Mouse (Mus musculus) megakaryocyte, adult 5-6 weeks (primary cell): ENCODE data around the gene Serpinb9. TPM values are rescaled to one million over a fixed set of nuclear protein-coding genes. Genes with fewer than 3 reads are reported as not detected.
"Not testable (repeated sequence)": the region's sequence is repeated elsewhere in the genome, so short reads cannot be mapped to it uniquely, and the experiment has no call there.

Experiments
- ATAC-seq: 2 replicates; pipeline ENCODE4 v1.8.0; 2016; ENCODE audit warnings: mild to moderate bottlenecking, inconsistent platforms; ENCODE audit not compliant: poor library complexity, severe bottlenecking
- total RNA-seq, 2 experiments: library from RNA; stranded (forward) in 1 of 2; stranded (reverse) in 1 of 2; fragments of 153-499, 151-499 nt in 1 of 2; fragments of 221-1000, 200-1000 nt in 1 of 2; gene quantifications; 2 replicates each; pipeline versions ENCODE4 v1.2.3 to v1.2.4; 2015 to 2017

The Serpinb9 gene
- 2.7 and 4.2 TPM in 2 replicates for total RNA-seq (2015)
- 1.9 TPM in 2 replicates for total RNA-seq (2017)

- no peak for ATAC-seq
Observed at GRCm38 (mm10) chr13:33002950-33003349, at the start of gene Serpinb9. Gene Serpinb9 (plus strand): TSS chr13:33003250.

GRCm38 (mm10) chr13:32956537-32956936 lies 46.5 kb upstream of the Serpinb9 start:
- ATAC-seq: no peak

GRCm38 (mm10) chr13:32957917-32958316 lies 45.1 kb upstream of the Serpinb9 start:
- no peak for ATAC-seq

GRCm38 (mm10) chr13:32958521-32958920 lies 44.5 kb upstream of the Serpinb9 start:
- ATAC-seq: not testable (repeated sequence)

GRCm38 (mm10) chr13:32963990-32964753 lies 38.9 kb upstream of the Serpinb9 start:
- ATAC-seq: no peak

- ATAC-seq: peak; percentile 36
Observed at GRCm38 (mm10) chr13:32964989-32965811, 37.9 kb upstream of the Serpinb9 start, which contains the start of gene Serpinb6b. Gene Serpinb6b (plus strand): TSS chr13:32965209.

GRCm38 (mm10) chr13:32966116-32966515 lies 36.9 kb upstream of the Serpinb9 start:
- peak; percentile 37 for ATAC-seq

GRCm38 (mm10) chr13:32967233-32967632 lies 35.8 kb upstream of the Serpinb9 start:
- ATAC-seq: no peak

- peak; percentile 31; the same call in 1 of the 2 replicates for ATAC-seq
Observed at GRCm38 (mm10) chr13:32968353-32968984, 34.6 kb upstream of the Serpinb9 start.

GRCm38 (mm10) chr13:32968996-32969640 lies 33.9 kb upstream of the Serpinb9 start:
- ATAC-seq: no peak

- no peak for ATAC-seq
Observed at GRCm38 (mm10) chr13:32969641-32970040, 33.4 kb upstream of the Serpinb9 start.

GRCm38 (mm10) chr13:32970776-32971175 lies 32.3 kb upstream of the Serpinb9 start:
- ATAC-seq: no peak

- ATAC-seq: no peak
Observed at GRCm38 (mm10) chr13:32974268-32974667, 28.8 kb upstream of the Serpinb9 start.

- ATAC-seq: no peak
Observed at GRCm38 (mm10) chr13:32974889-32975460, 28.1 kb upstream of the Serpinb9 start.

GRCm38 (mm10) chr13:32975710-32976109 lies 27.3 kb upstream of the Serpinb9 start:
- ATAC-seq: no peak

- ATAC-seq: no peak
Observed at GRCm38 (mm10) chr13:32982556-32983042, 20.5 kb upstream of the Serpinb9 start.

GRCm38 (mm10) chr13:32986256-32986655 lies 16.8 kb upstream of the Serpinb9 start:
- ATAC-seq: no peak

- peak; percentile 82 for ATAC-seq
Observed at GRCm38 (mm10) chr13:32993152-32993893, 9.7 kb upstream of the Serpinb9 start.

GRCm38 (mm10) chr13:32993894-32994242 lies 9.2 kb upstream of the Serpinb9 start:
- ATAC-seq: no peak

GRCm38 (mm10) chr13:32995051-32995450 lies 8.0 kb upstream of the Serpinb9 start:
- ATAC-seq: no peak
